Mouse (Mus musculus): ENCODE results near the gene Comp. TPM values are rescaled to one million over a fixed set of nuclear protein-coding genes. Genes with fewer than 3 reads are reported as not detected.

Gene Comp
- polyA plus RNA-seq, 1 experiment from 2014 or later, result 0.77 TPM

- H3K4me2 ChIP-seq (ENCODE audit: low read length), result no peak overlapping the region
- no peaks in the 10 kb centered on the region for H3K9me3 ChIP-seq (ENCODE audit: control insufficient read depth, low read length)
- H3K27me3 ChIP-seq (replicated peaks; ENCODE audit: control insufficient read depth, insufficient read depth, low read length), result no peaks in the 10 kb centered on the region
- H3K27ac ChIP-seq (ENCODE audit: low read depth), result no peak overlapping the region
- 87% methylated on average over 6 of the region's 6 CpGs for WGBS
- no peak for DNase-seq (ENCODE audit: low spot score)
- H3K4me1 ChIP-seq (replicated peaks; ENCODE audit: control insufficient read depth, insufficient read depth, low read length), result peaks cover 36% of the 10 kb centered on the region
- 0 out of 2 replicates have a peak, but pooled peaks cover 7% of the 10 kb centered on the region for H3K36me3 ChIP-seq (ENCODE audit: control insufficient read depth, insufficient read depth, low read length)
- H3K4me3 ChIP-seq (ENCODE audit: low read depth, low read length), result no peak overlapping the region
- H3K9ac ChIP-seq (ENCODE audit: low read length), result no peak overlapping the region
- no peak for ATAC-seq (replicated peaks; ENCODE audit: low FRiP score, low TSS enrichment, low read depth)
These were observed 41.1 kb downstream of the Comp start for GRCm38 (mm10) chr8:70414310-70414946.

- no peak overlapping the region for H3K4me2 ChIP-seq (ENCODE audit: low read length)
- no peak overlapping the region for H3K27ac ChIP-seq (ENCODE audit: low read depth)
- DNase-seq (ENCODE audit: low spot score) (no peak), ATAC-seq (replicated peaks; ENCODE audit: low FRiP score, low TSS enrichment, low read depth) (peak; percentile 65; the same call in 1 of the 2 replicates)
- H3K27me3 ChIP-seq (replicated peaks; ENCODE audit: control insufficient read depth, insufficient read depth, low read length), result no peaks in the 10 kb centered on the region
- 65% methylated on average over 8 of the region's 8 CpGs for WGBS
- H3K4me1 ChIP-seq (replicated peaks; ENCODE audit: control insufficient read depth, insufficient read depth, low read length), result peaks cover 33% of the 10 kb centered on the region
- 0 out of 2 replicates have a peak, but pooled peaks cover 7% of the 10 kb centered on the region for H3K36me3 ChIP-seq (ENCODE audit: control insufficient read depth, insufficient read depth, low read length)
- H3K9ac ChIP-seq (ENCODE audit: low read length), result no peak overlapping the region
- H3K4me3 ChIP-seq (ENCODE audit: low read depth, low read length), result no peak overlapping the region
- no peaks in the 10 kb centered on the region for H3K9me3 ChIP-seq (ENCODE audit: control insufficient read depth, low read length)
These were observed 42.4 kb downstream of the Comp start for GRCm38 (mm10) chr8:70415540-70416451.

- ATAC-seq (replicated peaks; ENCODE audit: low FRiP score, low TSS enrichment, low read depth), result no peak
These were observed 43.6 kb downstream of the Comp start for GRCm38 (mm10) chr8:70416941-70417340.

GRCm38 (mm10) chr8:70417914-70418313 is 44.6 kb downstream of the Comp start:
- ATAC-seq (replicated peaks; ENCODE audit: low FRiP score, low TSS enrichment, low read depth), result no peak
- 37% methylated on average over 10 of the region's 10 CpGs for WGBS
- Histone ChIP-seq H3K9ac (ENCODE audit: low read length) (no peak overlapping the region), H3K9me3 (ENCODE audit: control insufficient read depth, low read length) (no peaks in the 10 kb centered on the region), H3K27ac (ENCODE audit: low read depth) (no peak overlapping the region), H3K4me3 (ENCODE audit: low read depth, low read length) (no peak overlapping the region), H3K4me1 (replicated peaks; ENCODE audit: control insufficient read depth, insufficient read depth, low read length) (peaks cover 33% of the 10 kb centered on the region), H3K4me2 (ENCODE audit: low read length) (no peak overlapping the region), H3K36me3 (ENCODE audit: control insufficient read depth, insufficient read depth, low read length) (0 out of 2 replicates have a peak, but pooled peaks cover 7% of the 10 kb centered on the region), H3K27me3 (replicated peaks; ENCODE audit: control insufficient read depth, insufficient read depth, low read length) (no peaks in the 10 kb centered on the region)
- no peak for DNase-seq (ENCODE audit: low spot score)

More at GRCm38 (mm10) chr8:70416941-70417340, 43.6 kb downstream of the Comp start:
- no peak overlapping the region for H3K9ac ChIP-seq (ENCODE audit: low read length)
- H3K4me3 ChIP-seq (ENCODE audit: low read depth, low read length), result no peak overlapping the region
- H3K4me2 ChIP-seq (ENCODE audit: low read length), result no peak overlapping the region
- H3K27ac ChIP-seq (ENCODE audit: low read depth), result no peak overlapping the region
- no peak for DNase-seq (ENCODE audit: low spot score)
- WGBS, result 59% methylated on average over 6 of the region's 6 CpGs
- H3K36me3 ChIP-seq (ENCODE audit: control insufficient read depth, insufficient read depth, low read length), result 0 out of 2 replicates have a peak, but pooled peaks cover 7% of the 10 kb centered on the region
- no peaks in the 10 kb centered on the region for H3K27me3 ChIP-seq (replicated peaks; ENCODE audit: control insufficient read depth, insufficient read depth, low read length)
- H3K9me3 ChIP-seq (ENCODE audit: control insufficient read depth, low read length), result no peaks in the 10 kb centered on the region
- peaks cover 33% of the 10 kb centered on the region for H3K4me1 ChIP-seq (replicated peaks; ENCODE audit: control insufficient read depth, insufficient read depth, low read length)

- DNase-seq (ENCODE audit: low spot score) (no peak), ATAC-seq (replicated peaks; ENCODE audit: low FRiP score, low TSS enrichment, low read depth) (peak; percentile 59)
- 20% methylated on average over 14 of the region's 14 CpGs for WGBS
- Histone ChIP-seq H3K36me3 (ENCODE audit: control insufficient read depth, insufficient read depth, low read length) (0 out of 2 replicates have a peak, but pooled peaks cover 4% of the 10 kb centered on the region), H3K9ac (ENCODE audit: low read length) (no peak overlapping the region), H3K4me1 (replicated peaks; ENCODE audit: control insufficient read depth, insufficient read depth, low read length) (peaks cover 33% of the 10 kb centered on the region), H3K27me3 (replicated peaks; ENCODE audit: control insufficient read depth, insufficient read depth, low read length) (no peaks in the 10 kb centered on the region), H3K4me3 (ENCODE audit: low read depth, low read length) (no peak overlapping the region), H3K9me3 (ENCODE audit: control insufficient read depth, low read length) (no peaks in the 10 kb centered on the region), H3K27ac (ENCODE audit: low read depth) (no peak overlapping the region), H3K4me2 (ENCODE audit: low read length) (peak overlapping the region; percentile 8; the same call in 1 of the 2 replicates)
These were observed 45.6 kb downstream of the Comp start for GRCm38 (mm10) chr8:70418954-70419353.

- no peak overlapping the region for H3K4me3 ChIP-seq (ENCODE audit: low read depth, low read length)
- DNase-seq (ENCODE audit: low spot score), result no peak
- 0 out of 2 replicates have a peak overlapping the region, but pooled peaks have one; percentile 16 for H3K27ac ChIP-seq (ENCODE audit: low read depth)
- H3K4me1 ChIP-seq (replicated peaks; ENCODE audit: control insufficient read depth, insufficient read depth, low read length), result peaks cover 33% of the 10 kb centered on the region
- 78% methylated on average over 11 of the region's 11 CpGs for WGBS
- H3K4me2 ChIP-seq (ENCODE audit: low read length), result no peak overlapping the region
- no peaks in the 10 kb centered on the region for H3K36me3 ChIP-seq (ENCODE audit: control insufficient read depth, insufficient read depth, low read length)
- no peak for ATAC-seq (replicated peaks; ENCODE audit: low FRiP score, low TSS enrichment, low read depth)
- no peak overlapping the region for H3K9ac ChIP-seq (ENCODE audit: low read length)
- H3K9me3 ChIP-seq (ENCODE audit: control insufficient read depth, low read length), result no peaks in the 10 kb centered on the region
- H3K27me3 ChIP-seq (replicated peaks; ENCODE audit: control insufficient read depth, insufficient read depth, low read length), result no peaks in the 10 kb centered on the region
These were observed 46.7 kb downstream of the Comp start for GRCm38 (mm10) chr8:70419879-70420643.

GRCm38 (mm10) chr8:70421349-70422104 is 48.2 kb downstream of the Comp start:
- no peaks in the 10 kb centered on the region for H3K9me3 ChIP-seq (ENCODE audit: control insufficient read depth, low read length)
- no peak overlapping the region for H3K4me3 ChIP-seq (ENCODE audit: low read depth, low read length)
- no peak overlapping the region for H3K4me2 ChIP-seq (ENCODE audit: low read length)
- H3K27ac ChIP-seq (ENCODE audit: low read depth), result no peak overlapping the region
- WGBS, result 71% methylated on average over 18 of the region's 18 CpGs
- no peaks in the 10 kb centered on the region for H3K27me3 ChIP-seq (replicated peaks; ENCODE audit: control insufficient read depth, insufficient read depth, low read length)
- DNase-seq (ENCODE audit: low spot score), result no peak
- ATAC-seq (replicated peaks; ENCODE audit: low FRiP score, low TSS enrichment, low read depth), result no peak
- no peaks in the 10 kb centered on the region for H3K36me3 ChIP-seq (ENCODE audit: control insufficient read depth, insufficient read depth, low read length)
- H3K4me1 ChIP-seq (replicated peaks; ENCODE audit: control insufficient read depth, insufficient read depth, low read length), result peaks cover 29% of the 10 kb centered on the region
- no peak overlapping the region for H3K9ac ChIP-seq (ENCODE audit: low read length)

GRCm38 (mm10) chr8:70422722-70423121 is 49.4 kb downstream of the Comp start:
- 71% methylated on average over 2 of the region's 2 CpGs for WGBS
- DNase-seq (ENCODE audit: low spot score), result no peak
- H3K4me2 ChIP-seq (ENCODE audit: low read length), result no peak overlapping the region
- no peak overlapping the region for H3K27ac ChIP-seq (ENCODE audit: low read depth)
- no peak overlapping the region for H3K9ac ChIP-seq (ENCODE audit: low read length)
- H3K36me3 ChIP-seq (ENCODE audit: control insufficient read depth, insufficient read depth, low read length), result no peaks in the 10 kb centered on the region
- no peaks in the 10 kb centered on the region for H3K27me3 ChIP-seq (replicated peaks; ENCODE audit: control insufficient read depth, insufficient read depth, low read length)
- peaks cover 17% of the 10 kb centered on the region for H3K4me1 ChIP-seq (replicated peaks; ENCODE audit: control insufficient read depth, insufficient read depth, low read length)
- H3K9me3 ChIP-seq (ENCODE audit: control insufficient read depth, low read length), result no peaks in the 10 kb centered on the region
- H3K4me3 ChIP-seq (ENCODE audit: low read depth, low read length), result no peak overlapping the region
- no peak for ATAC-seq (replicated peaks; ENCODE audit: low FRiP score, low TSS enrichment, low read depth)
